Mouse (Mus musculus) testis, adult 2 months (tissue): ENCODE data around the gene Vsig10.

Experiments used
- CTCF ChIP-seq: fragments of 200-500 bp; IDR thresholded peaks from 2 replicates; pipeline ENCODE4 v1.5.1; 2012; ENCODE audit warnings: low read depth, mild to moderate bottlenecking, inconsistent platforms, low read length, moderate library complexity; ENCODE audit not compliant: control insufficient read depth, insufficient read depth, insufficient replicate concordance
- POLR2A ChIP-seq: fragments of 200-500 bp; IDR thresholded peaks from 2 replicates; pipeline ENCODE4 v1.6.1; 2012; ENCODE audit warnings: low read depth, mild to moderate bottlenecking, inconsistent platforms, low read length, moderate library complexity; ENCODE audit not compliant: control insufficient read depth

- TF ChIP-seq CTCF: no peak
- TF ChIP-seq POLR2A: no peak
Measured at GRCm38 (mm10) chr5:117376331-117376761, 57.5 kb downstream of the Vsig10 start.
